Mouse (Mus musculus) spleen, postnatal 10 days (tissue): ENCODE data around the gene Gsg1l.

Experiments
- DNase-seq, 2 experiments: peaks; one replicate each; pipeline ENCODE4 v3.0.0; 2021 to 2022; ENCODE audit warnings: low spot score in 2 of 2

Gene Gsg1l

DNA sequence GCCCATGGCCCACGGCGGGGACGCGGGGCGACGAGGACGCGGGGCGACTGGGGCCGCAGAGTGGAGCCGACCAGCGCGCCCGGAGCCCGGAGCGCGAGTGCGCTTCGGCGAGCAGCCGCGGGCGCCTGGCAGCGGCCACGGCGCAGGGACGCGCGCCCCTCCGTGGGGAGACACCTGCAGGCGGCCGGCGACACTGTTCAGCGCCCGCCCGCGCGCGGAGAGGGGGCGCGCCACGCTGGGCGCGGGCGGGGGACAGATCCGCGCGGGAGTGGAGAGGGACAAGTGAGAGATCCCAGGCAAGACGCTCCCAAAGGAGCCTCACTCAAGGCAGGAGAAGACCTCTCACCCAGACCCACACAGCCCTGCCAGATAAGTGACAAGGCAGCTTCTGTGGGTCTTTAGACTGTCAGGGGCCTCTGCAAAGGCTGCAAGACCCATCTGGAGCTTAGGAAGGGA is at the start of gene Gsg1l:
TSS of gene Gsg1l (minus strand) at position 126 of the 456 bp plus-strand sequence.
- peak in 1 of 2 experiments; percentile 37 for DNase-seq

DNA sequence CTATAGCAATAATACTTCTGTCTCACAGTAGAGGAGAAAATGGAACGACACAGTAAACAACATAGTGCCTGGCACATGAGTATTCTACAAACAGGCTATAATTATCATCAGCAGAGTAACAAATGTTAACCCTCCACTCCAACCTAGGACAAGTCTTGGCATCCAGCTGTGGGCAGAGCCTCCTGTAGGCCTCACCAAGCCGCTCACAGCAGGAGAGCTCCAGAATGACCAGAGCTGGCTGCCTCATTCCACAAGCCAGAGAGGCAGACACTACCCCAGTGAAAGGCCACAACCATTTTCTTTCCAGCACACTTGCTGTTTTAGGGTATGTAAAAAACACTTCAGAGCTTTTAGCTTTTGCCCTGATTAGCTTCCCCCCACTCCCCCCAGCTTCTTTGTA is 45.5 kb upstream of the Gsg1l start:
- no peak for DNase-seq

DNA sequence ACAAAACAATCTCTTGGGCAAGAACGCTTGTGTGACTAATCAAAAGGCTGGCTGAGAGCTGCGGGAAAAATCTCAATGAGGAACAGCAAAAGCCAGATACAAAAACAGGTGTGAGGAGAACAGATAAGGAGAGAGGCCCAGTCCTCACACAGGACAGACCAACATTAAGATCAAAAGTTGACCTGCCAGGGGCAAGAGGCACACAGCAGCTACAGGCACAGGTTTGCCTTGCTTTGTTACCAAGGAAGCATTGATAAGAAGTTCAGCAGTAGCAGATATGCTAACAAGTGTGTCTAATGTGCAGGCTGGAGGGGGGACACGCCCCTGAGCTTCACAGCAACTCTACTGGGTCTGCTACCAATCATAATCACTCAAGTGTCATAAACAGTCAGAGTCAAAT is 44.3 kb upstream of the Gsg1l start:
- DNase-seq = no peak

DNA sequence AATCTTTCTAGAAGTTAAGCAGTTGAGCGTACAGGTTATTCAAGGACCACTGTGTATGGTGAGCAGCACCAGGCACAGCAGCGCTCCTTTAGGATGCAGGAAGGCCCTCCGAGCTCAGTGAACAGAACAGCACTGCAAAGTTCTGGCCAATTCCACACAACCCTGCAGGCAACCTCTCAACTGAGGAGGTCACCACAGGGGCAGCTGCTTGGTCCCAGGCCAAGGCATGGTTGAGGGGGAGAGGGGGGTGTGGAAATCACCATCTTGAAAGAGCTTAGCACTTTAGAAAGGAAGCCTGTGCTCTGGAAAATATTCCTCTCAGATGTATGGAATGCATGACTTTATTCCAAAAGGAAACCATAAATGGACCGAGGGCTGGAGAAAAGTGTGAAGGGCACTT is 39.3 kb upstream of the Gsg1l start:
- DNase-seq = no peak

DNA sequence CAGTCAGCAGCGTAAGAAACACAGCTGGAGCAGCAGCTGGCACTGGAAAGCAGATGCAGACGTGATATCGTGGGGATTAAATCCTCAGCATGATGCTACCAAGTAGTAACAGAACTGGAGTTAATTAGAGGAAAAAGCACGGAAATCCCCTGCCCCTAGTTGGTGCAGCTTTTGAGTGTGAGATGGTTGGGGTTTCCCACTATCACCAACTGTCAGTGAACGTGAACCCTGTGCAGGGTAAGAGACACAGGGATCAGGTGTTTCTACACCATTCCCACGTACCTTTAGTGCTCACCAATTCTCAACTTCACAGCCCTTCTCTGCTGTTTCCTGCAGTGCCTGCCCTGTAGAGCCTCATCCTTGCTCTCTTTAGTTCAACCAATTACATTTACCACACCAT is 37.6 kb upstream of the Gsg1l start:
- no peak for DNase-seq

DNA sequence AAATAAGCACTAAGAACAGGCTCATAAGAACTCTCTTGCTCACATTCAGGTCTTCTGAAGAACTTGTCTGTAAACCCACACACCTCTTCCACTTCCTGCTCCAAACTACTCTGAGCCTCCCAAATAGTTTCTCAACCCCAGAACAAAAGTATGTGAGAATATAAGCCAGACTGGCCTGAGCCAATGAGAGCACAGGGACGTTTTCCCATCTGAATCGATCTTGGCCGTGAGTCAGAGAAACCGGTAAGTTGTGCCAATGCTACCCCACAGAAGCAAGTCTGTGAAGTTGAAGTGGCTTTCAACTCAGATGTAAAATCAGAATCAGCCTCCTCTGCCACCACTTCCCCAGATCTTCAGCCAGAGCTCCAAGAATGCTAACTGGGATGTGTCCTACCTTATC is 31.1 kb upstream of the Gsg1l start:
- DNase-seq = no peak

DNA sequence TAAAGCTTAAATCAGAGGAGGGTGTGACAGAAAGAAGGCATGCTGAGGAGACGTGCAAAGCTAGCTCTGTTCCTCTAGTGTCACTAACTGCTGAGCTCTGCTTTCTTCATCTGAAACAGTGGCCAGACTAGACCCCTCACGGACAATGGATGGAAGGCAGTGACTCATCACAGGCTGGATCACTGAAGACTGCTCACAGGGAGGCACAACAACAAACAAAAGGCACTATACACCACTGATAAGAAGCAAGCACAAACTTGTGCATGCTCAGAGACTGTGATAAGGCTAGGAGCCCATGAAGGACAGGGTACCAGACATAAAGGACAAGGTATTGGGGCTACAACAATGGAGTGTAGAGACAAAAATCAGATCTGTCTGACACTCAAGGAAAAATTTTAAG is 29.0 kb upstream of the Gsg1l start:
- DNase-seq = no peak

DNA sequence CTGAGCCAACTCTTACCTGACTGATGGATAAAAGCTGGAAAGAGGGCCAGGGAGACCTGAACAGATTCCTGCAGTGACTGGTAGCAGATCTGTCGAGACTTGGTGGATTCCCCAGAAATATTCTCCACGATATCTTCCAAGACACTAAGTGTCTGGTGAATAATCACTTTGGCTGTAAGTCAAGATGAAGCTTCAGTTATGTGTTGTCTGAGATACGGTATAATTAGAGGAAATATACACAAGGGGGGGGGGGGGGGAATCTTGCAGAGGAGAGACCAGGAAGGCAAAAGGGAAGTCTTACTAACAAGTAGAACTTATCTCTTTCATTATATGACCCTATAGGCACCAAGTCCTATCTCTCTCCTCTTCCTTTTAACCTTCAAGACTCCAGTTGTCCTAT is 27.7 kb upstream of the Gsg1l start:
- no peak for DNase-seq

DNA sequence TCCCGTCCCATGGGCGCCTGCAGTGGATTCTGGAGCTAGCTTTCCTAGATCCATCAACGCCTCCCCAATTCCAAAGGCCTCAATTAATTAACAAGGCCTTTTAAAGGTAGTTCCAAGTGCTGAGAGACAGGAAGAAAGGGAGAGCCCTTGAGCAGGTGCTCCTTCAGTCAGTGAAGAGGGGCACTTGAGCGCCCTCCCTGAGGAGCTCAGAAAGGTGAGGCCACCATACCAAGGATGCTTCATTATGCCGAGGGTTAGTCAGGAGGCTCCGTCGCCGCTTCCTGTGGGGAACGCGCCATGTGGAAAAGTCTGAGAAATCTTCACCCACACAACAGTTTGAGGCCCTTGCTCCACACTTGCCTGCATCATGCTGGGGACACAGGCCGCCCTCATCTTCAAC is 18.2 kb upstream of the Gsg1l start:
- no peak for DNase-seq

DNA sequence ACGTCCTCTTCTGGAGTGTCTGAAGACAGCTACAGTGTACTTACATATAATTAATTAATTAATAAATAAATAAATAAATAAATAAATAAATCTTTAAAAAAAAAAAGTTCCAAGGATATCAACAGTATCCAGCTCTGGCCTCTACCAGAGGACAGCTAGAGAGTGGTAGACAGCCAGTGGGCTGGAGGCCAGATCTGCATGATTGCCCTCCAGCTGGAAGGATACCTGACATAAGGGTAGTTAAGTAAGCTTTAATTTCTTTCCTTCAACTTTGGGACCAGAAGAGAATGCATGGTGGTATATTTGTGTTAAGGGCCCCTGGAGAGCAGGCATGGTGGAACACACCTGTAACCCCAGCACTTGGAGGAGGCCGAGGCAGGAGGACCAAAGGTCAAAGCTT is 17.6 kb upstream of the Gsg1l start:
- no peak for DNase-seq

DNA sequence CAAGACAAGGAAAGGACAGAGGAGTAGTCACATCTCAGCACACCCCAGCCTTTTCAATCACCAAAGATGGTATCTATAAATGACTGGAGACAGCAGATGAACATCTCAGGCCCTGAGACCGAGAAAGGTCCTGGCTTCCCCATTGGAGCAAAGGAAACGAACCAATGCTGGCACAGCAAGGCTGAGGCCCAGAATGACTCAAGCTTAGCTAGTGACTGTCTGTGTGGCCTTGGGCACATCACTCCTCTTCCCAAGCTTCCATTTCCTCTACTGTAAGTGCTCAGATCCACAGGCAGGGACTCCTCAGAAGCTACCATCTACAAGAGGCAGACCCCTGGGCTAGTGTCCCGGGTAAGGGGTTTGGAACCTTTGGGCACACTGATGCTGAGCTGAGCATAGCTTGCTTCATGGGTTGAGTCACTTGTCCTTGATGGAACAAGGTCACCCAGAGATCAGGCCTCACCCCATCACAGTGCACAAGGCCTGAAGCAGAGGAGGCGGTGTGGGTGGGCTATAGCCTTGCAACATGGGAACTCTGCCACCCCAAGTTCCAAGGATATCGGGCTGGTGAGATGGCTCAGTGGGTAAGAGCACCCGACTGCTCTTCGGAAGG is 17.1 kb upstream of the Gsg1l start:
- DNase-seq = no peak

DNA sequence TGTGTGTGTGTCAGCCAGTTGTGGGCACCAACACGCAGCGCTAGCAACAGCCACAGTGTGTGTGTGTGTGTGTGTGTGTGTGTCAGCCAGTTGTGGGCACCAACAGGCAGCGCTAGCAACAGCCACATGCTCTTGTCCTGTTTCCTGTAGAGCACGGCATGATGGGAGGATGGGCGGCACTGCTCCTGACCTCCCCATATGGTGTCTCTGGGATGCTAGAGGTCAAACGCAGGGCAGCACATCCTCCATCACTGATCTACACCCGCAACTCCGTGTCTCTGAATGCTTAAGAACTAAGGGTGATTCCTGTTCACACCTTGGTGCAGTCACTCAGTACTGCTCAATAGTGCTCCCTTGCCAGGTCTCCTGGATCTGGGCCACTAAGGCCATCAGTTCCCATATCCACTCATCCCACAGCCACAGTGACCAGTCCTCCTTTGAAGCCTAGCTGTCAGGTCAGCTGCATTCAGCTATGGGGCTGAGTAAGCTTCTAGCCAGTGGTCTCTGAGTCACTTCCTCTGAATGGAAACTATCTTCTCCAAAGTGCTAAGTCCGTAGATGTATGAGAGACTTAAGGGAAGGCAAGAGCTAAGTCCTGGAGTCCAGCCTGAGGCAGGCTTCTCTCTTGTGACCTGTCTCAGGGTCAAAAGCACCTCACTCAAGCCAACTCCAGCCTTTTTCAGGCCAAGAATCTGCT is 15.2 kb upstream of the Gsg1l start:
- no peak for DNase-seq

DNA sequence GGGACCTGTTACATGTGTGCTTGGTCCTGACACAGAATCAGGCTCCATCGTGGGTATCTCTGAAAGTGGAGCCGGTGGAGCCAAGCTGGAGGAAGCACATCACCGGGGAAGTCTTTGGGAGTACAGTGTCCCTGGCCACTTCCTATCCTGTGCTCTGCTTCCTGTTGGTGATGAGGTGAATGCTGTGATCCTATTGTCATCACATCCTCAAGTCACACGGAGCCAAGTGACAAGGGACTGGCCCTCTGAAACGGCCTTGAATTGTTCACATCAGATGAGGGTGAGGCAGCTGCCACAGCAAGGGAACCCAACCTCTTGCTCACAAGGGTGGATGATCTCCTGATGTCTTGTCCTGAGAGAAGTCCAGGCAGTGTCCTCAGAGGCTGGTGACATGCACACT is 14.4 kb upstream of the Gsg1l start:
- DNase-seq = no peak

DNA sequence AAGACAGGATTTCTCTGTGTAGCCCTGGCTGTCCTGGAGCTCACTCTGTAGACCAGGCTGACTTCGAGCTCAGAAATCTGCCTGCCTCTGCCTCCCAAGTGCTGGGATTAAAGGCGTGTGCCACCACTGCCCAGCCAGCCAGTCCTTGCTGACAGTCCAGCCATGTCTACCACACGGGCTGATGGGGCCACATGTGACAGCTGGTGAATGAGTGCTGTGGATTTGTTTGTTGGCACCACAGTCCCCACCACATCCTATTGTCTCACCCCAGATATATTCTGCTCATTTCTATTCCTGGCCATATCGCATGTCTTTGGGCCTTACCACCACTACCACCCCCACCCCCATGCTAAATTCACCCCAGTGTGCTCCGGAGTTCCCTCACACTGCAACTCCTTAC is 12.5 kb upstream of the Gsg1l start:
- no peak for DNase-seq

DNA sequence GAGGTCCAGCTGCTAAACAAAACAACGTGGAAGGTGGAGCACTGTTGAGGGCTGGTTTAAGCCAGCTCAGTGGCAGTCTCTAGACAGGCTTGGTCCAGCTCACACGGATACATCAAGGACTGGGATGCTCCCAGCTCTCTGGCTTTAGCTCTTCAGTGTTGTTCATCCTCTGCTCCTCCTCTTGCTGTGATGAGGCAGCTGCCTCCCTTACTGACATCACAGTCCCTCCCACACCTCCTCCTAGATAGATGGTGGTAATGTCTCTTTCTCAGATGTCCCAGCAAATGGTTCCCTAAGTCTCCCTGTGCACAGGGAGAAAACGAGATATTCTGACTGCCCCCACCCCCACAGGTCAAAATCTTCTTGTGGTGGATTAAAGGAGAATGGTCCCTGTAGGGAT is 11.0 kb upstream of the Gsg1l start:
- no peak for DNase-seq

DNA sequence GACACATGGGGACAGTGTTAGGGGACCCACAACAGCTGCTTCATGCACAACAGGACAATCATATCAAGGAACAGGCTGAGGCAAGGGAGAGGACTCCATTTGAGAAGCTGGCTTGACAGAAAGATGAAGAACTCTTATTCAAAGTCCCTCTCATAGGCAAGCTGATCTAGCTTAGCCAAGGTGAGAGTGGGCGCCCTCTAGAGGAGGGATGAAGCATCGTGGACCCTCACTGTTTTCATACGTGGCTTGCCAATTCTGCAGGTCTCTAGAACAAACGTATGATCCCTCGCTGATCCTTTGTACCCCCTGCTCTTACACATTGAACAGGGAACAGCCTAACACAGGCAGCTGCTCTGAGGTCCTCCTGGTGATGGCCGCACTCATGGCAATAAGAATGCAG is 7.6 kb upstream of the Gsg1l start:
- peak; percentile 32 to 72 for DNase-seq

DNA sequence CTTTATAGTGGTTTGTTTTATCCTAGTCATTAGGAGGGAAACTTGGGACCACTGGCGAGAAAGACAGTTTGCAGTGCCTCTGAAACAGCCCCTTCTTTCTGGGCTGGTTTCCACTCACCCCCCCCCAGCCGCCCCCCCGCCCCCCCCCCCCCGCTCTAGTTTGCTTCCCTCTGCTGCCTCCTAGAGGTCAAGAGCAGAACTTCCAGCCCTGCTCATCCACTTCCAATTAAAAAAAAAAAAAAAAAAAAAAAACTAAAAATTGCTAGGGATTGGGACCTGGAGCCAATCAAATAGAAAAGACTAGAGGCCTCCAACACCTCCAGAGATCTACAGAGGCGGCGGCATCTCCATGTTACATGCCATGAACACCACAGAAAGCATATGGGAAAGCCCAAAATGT is 5.9 kb upstream of the Gsg1l start:
- peak in 1 of 2 experiments; percentile 34 for DNase-seq

DNA sequence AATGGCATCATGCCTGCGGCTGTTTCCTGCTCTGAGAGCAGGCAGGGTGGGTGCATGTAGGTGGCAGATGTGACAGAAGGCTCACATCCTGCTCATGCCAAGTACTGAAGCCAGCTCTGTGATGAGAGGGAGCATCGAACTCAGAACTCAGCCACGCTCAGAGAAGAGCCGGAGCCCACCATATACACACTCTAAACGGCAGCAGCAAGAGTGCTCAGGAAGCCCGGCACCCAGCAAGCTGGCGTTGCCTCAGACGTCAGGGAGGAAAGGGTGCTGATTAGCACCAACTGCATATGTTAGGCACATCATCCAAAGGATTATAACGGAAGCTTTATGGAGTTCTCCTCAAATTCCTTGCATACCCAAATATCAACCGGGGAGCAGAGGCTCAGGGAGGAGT is 5.4 kb upstream of the Gsg1l start:
- no peak for DNase-seq

DNA sequence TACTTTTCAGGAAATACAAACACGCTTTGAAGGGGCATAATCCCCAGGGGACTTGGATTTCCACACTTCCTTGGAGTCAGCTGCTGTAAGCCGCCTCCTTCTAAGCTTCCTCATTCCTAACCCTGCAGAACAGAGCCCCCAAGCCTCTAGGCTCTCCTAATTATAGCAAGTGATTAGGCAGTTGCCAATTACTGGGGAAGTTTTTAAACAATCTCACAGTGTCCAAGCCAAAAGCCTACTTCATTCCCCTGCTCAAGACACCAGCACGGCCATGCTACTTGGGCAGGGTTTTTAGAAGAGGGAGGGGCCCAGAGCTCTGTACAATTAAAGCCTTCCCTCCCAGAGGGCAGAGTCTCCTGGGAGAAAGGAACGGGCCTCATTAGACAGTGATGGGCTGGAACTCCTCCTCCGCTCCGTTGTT is 4.1 kb upstream of the Gsg1l start:
- DNase-seq = no peak

DNA sequence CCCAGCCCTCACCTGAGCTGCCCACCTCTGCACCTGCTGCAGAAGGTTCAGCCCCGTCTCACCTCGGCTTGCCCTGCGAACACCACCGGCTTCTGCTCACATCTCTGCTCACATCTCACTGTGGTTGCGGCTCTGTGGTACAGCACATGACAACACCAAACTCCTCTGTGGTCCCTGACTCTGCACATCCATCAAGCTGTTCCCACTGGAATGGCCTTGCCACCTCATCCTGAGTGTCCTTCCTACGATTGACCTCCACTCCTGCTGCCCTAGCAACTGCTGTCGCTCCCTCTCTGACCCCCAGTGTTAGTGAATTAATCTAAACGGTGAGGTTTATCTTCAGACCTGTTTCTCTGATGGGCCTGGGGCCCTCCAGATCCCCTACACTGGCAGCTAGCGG is 2.9 kb upstream of the Gsg1l start:
- no peak for DNase-seq

DNA sequence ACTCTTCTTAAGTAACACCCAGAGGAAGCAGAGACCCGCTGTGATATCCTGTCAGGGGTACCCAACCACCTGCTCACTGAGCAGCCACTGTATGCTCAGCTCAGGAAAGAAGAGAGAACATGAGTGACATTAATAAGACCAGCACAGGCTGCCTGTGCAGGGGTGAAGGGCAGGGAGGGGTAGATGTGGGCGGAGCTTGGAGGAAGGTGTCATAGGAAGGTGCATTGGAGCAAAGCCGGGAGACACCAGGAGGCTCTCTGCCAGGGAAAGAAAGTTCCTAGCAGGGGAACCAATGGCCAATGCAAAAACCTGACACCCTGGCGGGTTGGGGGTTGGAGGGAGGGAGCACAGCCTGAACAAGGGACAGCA is 1.8 kb upstream of the Gsg1l start:
- no peak for DNase-seq

DNA sequence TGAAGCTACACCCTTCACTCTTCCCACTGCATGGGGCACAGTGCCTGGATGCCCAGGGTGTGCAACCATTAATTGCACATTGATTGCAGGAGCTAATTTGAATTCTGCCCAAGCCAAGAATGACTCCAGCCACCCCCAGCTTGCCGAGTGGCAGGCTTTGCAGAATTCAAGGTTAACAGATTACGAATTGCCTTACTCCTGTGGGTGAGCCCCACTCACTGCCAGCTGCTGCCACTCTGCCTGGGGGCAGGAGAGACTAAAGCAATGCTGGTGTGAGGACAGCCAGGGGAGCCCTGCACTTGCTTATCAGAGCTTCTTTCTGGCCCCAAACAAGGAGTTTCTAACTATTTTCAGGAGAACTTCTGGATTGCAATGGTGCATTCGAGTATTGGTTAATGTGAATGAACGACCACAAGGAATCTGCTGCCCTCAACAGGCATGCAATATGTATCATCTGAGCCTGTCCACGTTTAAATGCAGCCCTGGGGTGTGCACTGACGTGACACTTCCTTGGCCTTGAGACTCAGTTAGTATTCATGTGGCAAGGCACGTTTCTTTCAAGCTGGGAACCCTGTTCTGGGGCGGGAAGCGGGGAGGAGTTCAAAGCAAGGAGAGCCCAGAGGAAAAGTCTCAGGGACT is 1.2 kb upstream of the Gsg1l start:
- DNase-seq = no peak

DNA sequence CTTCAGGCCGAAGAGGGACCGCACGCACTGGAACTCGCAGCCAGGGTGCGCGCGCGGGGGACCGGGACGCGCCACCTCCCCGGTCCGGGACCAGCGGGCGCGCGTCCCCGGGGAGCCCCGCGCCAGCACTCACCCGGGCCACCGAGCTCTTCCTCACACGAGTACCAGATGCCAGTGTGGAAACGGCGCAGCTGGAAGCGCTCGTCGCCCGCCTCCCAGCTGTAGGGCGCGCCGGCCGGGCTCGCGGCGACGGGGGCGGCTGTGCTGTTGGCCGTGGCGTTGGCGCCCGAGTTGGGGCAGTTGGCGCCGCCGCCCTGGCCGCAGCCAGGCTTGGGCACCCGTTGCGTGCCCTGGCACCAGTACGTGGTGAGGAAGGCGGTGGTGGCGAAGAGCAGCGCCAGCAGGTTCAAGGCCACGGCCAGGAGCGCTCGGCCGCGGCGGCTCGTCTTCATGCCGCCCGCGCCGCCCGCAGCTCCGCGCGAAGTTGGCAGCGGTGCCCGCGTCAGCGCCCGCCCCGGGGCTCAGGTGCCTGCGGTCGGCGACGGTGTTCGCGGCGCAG is 405 bp downstream of the Gsg1l start:
- DNase-seq = no peak
